Mouse (Mus musculus): ENCODE measurements around the gene Ipcef1. TPM values are rescaled to one million over a fixed set of nuclear protein-coding genes. Genes with fewer than 3 reads are reported as not detected.

Gene Ipcef1
- total and polyA plus RNA-seq, 3 experiments: 1.7 to 6.8 (median 4.1) TPM

GRCm38 (mm10) chr10:6977843-6978242 lies 74.4 kb downstream of the Ipcef1 start:
- in situ Hi-C loops (cut with MboI; ENCODE audit: low pct_ligation_motif_present, low pct_unique_long_range_greater_than_20kb, low sequenced_read_pairs): no loop called here
- dilution Hi-C loops (cut with MboI; ENCODE audit: extremely low pct_ligation_motif_present, extremely low pct_unique_long_range_greater_than_20kb, low sequenced_read_pairs): no loop called here

DNA sequence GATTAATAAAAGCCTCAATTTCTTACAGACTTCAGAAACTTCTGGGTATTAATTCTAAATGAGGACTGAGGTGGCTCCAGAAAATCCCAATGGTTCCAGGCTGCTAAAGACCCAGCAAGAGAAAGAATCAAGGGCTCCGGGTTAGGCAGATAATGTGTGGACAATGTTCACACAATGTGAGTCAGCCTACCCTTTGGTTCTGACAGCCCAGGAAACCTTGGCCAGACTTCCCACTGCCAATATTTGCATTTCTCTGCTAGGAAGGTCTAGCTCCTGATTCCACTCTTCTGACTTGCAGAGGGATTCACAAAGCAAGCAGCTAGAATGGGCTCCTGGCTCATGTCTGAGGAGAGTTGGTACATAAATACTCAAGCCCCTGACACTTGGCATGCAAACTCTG lies 83.9 kb downstream of the Ipcef1 start:
- dilution Hi-C loops (cut with MboI; ENCODE audit: extremely low pct_ligation_motif_present, extremely low pct_unique_long_range_greater_than_20kb, low sequenced_read_pairs) (no loop called here), in situ Hi-C loops (cut with MboI; ENCODE audit: low pct_ligation_motif_present, low pct_unique_long_range_greater_than_20kb, low sequenced_read_pairs) (no loop called here)
- Histone ChIP-seq H3K27me3 (replicated peaks) (no peaks in the 10 kb centered on the region), H3K79me2 (replicated peaks; ENCODE audit: control insufficient read depth, extremely low read depth, insufficient read depth, poor library complexity, severe bottlenecking) (no peaks in the 10 kb centered on the region), H3K4me3 (replicated peaks in 1 of 3; ENCODE audit: low read depth in 2 of 3, low read length in 2 of 3, poor library complexity in 1 of 3) (no peak overlapping the region), H3K4me1 (ENCODE audit: control insufficient read depth in 1 of 2, insufficient read depth in 2 of 2) (peaks cover 3 to 7% of the 10 kb centered on the region in 2 experiments; a peak in 1 of 4 replicates), H3K36me3 (replicated peaks in 1 of 2; ENCODE audit: control insufficient read depth in 1 of 2, insufficient read depth in 1 of 2, low read length in 1 of 2) (no peaks in the 10 kb centered on the region), H3K9ac (ENCODE audit: insufficient read depth, low read depth) (no peak overlapping the region), H3K27ac (ENCODE audit: insufficient read depth, low read depth) (no peak overlapping the region), H3K9me3 (replicated peaks; ENCODE audit: low read length) (no peaks in the 10 kb centered on the region), H3K4me2 (ENCODE audit: insufficient read depth, low read depth, poor library complexity, severe bottlenecking) (no peak overlapping the region)
- TF ChIP-seq CHD1 (IDR thresholded peaks at IDR 0.05; ENCODE audit: low read depth, low read length) (no peak), IRF4 (IDR thresholded peaks at IDR 0.05; ENCODE audit: low read depth, low read length) (no peak), MAX (IDR thresholded peaks at IDR 0.05; ENCODE audit: low read length) (no peak), RCOR1 (conservative IDR thresholded peaks at IDR 0.05; ENCODE audit: low read depth, low read length) (no peak), MAZ (IDR thresholded peaks at IDR 0.05; ENCODE audit: low read depth, low read length) (no peak), CTCF (conservative IDR thresholded peaks at IDR 0.05 in 1 of 2, IDR thresholded peaks at IDR 0.05 in 1 of 2; ENCODE audit: low read depth in 2 of 2, low read length in 2 of 2) (no peak), NELFE (IDR thresholded peaks at IDR 0.05; ENCODE audit: low read depth, low read length) (no peak), POLR2AphosphoS2 (IDR thresholded peaks at IDR 0.05; ENCODE audit: low read depth, low read length) (no peak), PAX5 (IDR thresholded peaks at IDR 0.05; ENCODE audit: low read length) (no peak), ZC3H11A (IDR thresholded peaks at IDR 0.05; ENCODE audit: low read depth, low read length) (no peak), TBP (conservative IDR thresholded peaks at IDR 0.05; ENCODE audit: low read depth, low read length) (no peak), ELF1 (IDR thresholded peaks at IDR 0.05; ENCODE audit: low read depth, low read length) (no peak)
- no peak for DNase-seq (ENCODE audit: extremely low read depth)

More at GRCm38 (mm10) chr10:6977843-6978242, 74.4 kb downstream of the Ipcef1 start:
- TF ChIP-seq TCF12 (IDR thresholded peaks at IDR 0.05; ENCODE audit: low read depth, low read length) (no peak), CTCF (conservative IDR thresholded peaks at IDR 0.05 in 1 of 2, IDR thresholded peaks at IDR 0.05 in 1 of 2; ENCODE audit: low read depth in 2 of 2, low read length in 2 of 2) (peak in 1 of 2 experiments; percentile 16; a peak in 2 of 4 replicates), MAX (IDR thresholded peaks at IDR 0.05; ENCODE audit: low read length) (no peak), JUND (conservative IDR thresholded peaks at IDR 0.05; ENCODE audit: low read depth, low read length) (no peak), POLR2A (IDR thresholded peaks at IDR 0.05; ENCODE audit: low read depth, low read length) (no peak), CHD1 (IDR thresholded peaks at IDR 0.05; ENCODE audit: low read depth, low read length) (no peak)
- Histone ChIP-seq H3K9me3 (replicated peaks; ENCODE audit: low read length) (no peaks in the 10 kb centered on the region), H3K36me3 (replicated peaks in 1 of 2; ENCODE audit: control insufficient read depth in 1 of 2, insufficient read depth in 1 of 2, low read length in 1 of 2) (peaks cover 0 to 2% of the 10 kb centered on the region in 2 experiments), H3K4me3 (replicated peaks in 1 of 3; ENCODE audit: low read depth in 2 of 3, low read length in 2 of 3, poor library complexity in 1 of 3) (no peak overlapping the region), H3K4me2 (ENCODE audit: insufficient read depth, low read depth, poor library complexity, severe bottlenecking) (no peak overlapping the region), H3K4me1 (ENCODE audit: control insufficient read depth in 1 of 2, insufficient read depth in 2 of 2) (peaks cover 0 to 12% of the 10 kb centered on the region in 2 experiments; a peak in 2 of 4 replicates), H3K9ac (ENCODE audit: insufficient read depth, low read depth) (no peak overlapping the region), H3K27me3 (replicated peaks) (no peaks in the 10 kb centered on the region), H3K27ac (ENCODE audit: insufficient read depth, low read depth) (no peak overlapping the region), H3K79me2 (replicated peaks; ENCODE audit: control insufficient read depth, extremely low read depth, insufficient read depth, poor library complexity, severe bottlenecking) (no peaks in the 10 kb centered on the region)
- no peak for DNase-seq (ENCODE audit: extremely low read depth)

All from CH12.LX (cell line).